Mouse (Mus musculus) lung, postnatal 0 days (tissue): ENCODE data around the gene Jmjd1c.

Experiments used
- CTCF ChIP-seq: IDR thresholded peaks from 2 replicates; pipeline ENCODE4 v1.5.1; 2016; ENCODE audit warnings: antibody characterized with exemption, mild to moderate bottlenecking
- EP300 ChIP-seq: IDR thresholded peaks from 2 replicates; pipeline ENCODE4 v1.6.1; 2016; ENCODE audit warnings: antibody characterized with exemption, mild to moderate bottlenecking, control low read depth

- TF ChIP-seq CTCF (no peak), EP300 (no peak)
Measured at GRCm38 (mm10) chr10:67187952-67188351, 92.0 kb downstream of the Jmjd1c start.
